Mouse (Mus musculus): ENCODE data around the gene Crmp1. TPM values are rescaled to one million over a fixed set of nuclear protein-coding genes. Genes with fewer than 3 reads are reported as not detected.

The Crmp1 gene
- total and polyA plus RNA-seq, 3 experiments: 3.3 to 19.6 (median 10.5) TPM

- dilution Hi-C loops (cut with MboI; ENCODE audit: extremely low pct_ligation_motif_present, extremely low pct_unique_long_range_greater_than_20kb, low sequenced_read_pairs): no loop called here
Observed at GRCm38 (mm10) chr5:37222316-37222715, 19.4 kb upstream of the Crmp1 start.

DNA sequence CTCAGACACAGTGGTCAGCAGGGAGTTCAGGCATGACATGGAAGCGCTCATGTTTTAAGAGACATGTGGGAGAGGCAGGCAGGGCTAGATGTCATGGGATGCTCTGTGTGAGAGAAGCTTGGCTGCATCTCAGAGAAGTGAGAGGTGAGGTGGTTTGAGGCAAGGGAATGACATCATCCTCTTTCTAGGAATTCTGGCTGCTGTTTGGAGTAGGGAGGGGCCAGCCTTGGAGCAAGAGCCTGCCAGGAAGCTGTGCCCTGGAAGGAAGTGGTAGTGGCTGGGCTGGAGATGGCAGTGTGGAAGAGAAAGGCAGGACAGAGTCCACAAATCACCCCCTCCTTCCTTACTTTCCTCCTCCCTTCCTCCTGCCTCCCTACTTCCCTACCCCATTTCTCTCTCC, 16.0 kb upstream of the Crmp1 start:
- Histone ChIP-seq H3K27me3 (replicated peaks) (peaks cover 83% of the 10 kb centered on the region), H3K27ac (ENCODE audit: insufficient read depth, low read depth) (no peak overlapping the region), H3K36me3 (replicated peaks in 1 of 2; ENCODE audit: control insufficient read depth in 1 of 2, insufficient read depth in 1 of 2, low read length in 1 of 2) (no peaks in the 10 kb centered on the region), H3K4me3 (replicated peaks in 1 of 3; ENCODE audit: low read depth in 2 of 3, low read length in 2 of 3, poor library complexity in 1 of 3) (no peak overlapping the region), H3K79me2 (replicated peaks; ENCODE audit: control insufficient read depth, extremely low read depth, insufficient read depth, poor library complexity, severe bottlenecking) (no peaks in the 10 kb centered on the region), H3K9ac (ENCODE audit: insufficient read depth, low read depth) (no peak overlapping the region), H3K9me3 (replicated peaks; ENCODE audit: low read length) (no peaks in the 10 kb centered on the region), H3K4me2 (ENCODE audit: insufficient read depth, low read depth, poor library complexity, severe bottlenecking) (no peak overlapping the region), H3K4me1 (ENCODE audit: control insufficient read depth in 1 of 2, insufficient read depth in 2 of 2) (0 out of 4 replicates have a peak, but pooled peaks cover 0 to 6% of the 10 kb centered on the region in 2 experiments)
- dilution Hi-C loops (cut with MboI; ENCODE audit: extremely low pct_ligation_motif_present, extremely low pct_unique_long_range_greater_than_20kb, low sequenced_read_pairs) (no loop called here), in situ Hi-C loops (cut with MboI; ENCODE audit: low pct_ligation_motif_present, low pct_unique_long_range_greater_than_20kb, low sequenced_read_pairs) (no loop called here)
- DNase-seq (ENCODE audit: extremely low read depth): no peak
- no peak for TF ChIP-seq CHD1 (IDR thresholded peaks at IDR 0.05; ENCODE audit: low read depth, low read length)
- TF ChIP-seq NRF1 (IDR thresholded peaks at IDR 0.05; ENCODE audit: low read depth, low read length): no peak
- TF ChIP-seq KAT2A (IDR thresholded peaks at IDR 0.05; ENCODE audit: insufficient replicate concordance, low read length): no peak
- TF ChIP-seq JUND (conservative IDR thresholded peaks at IDR 0.05; ENCODE audit: low read depth, low read length): no peak
- no peak for TF ChIP-seq ZKSCAN1 (IDR thresholded peaks at IDR 0.05; ENCODE audit: borderline replicate concordance, low read depth, low read length)
- TF ChIP-seq HCFC1 (IDR thresholded peaks at IDR 0.05; ENCODE audit: low read depth, low read length): no peak
- no peak for TF ChIP-seq JUN (IDR thresholded peaks at IDR 0.05; ENCODE audit: insufficient read depth, low read depth, low read length)
- TF ChIP-seq IRF4 (IDR thresholded peaks at IDR 0.05; ENCODE audit: low read depth, low read length): no peak
- TF ChIP-seq E2F4 (IDR thresholded peaks at IDR 0.05; ENCODE audit: insufficient replicate concordance, low read depth, low read length): no peak
- TF ChIP-seq MAZ (IDR thresholded peaks at IDR 0.05; ENCODE audit: low read depth, low read length): no peak
- TF ChIP-seq CTCF (conservative IDR thresholded peaks at IDR 0.05 in 1 of 2, IDR thresholded peaks at IDR 0.05 in 1 of 2; ENCODE audit: low read depth in 2 of 2, low read length in 2 of 2): no peak
- TF ChIP-seq RCOR1 (conservative IDR thresholded peaks at IDR 0.05; ENCODE audit: low read depth, low read length): no peak
- TF ChIP-seq ELF1 (IDR thresholded peaks at IDR 0.05; ENCODE audit: low read depth, low read length): no peak
- no peak for TF ChIP-seq SMC3 (IDR thresholded peaks at IDR 0.05; ENCODE audit: low read depth, low read length)
- no peak for TF ChIP-seq NELFE (IDR thresholded peaks at IDR 0.05; ENCODE audit: low read depth, low read length)
- TF ChIP-seq USF2 (conservative IDR thresholded peaks at IDR 0.05; ENCODE audit: low read depth, low read length): no peak
- TF ChIP-seq ZNF384 (IDR thresholded peaks at IDR 0.05; ENCODE audit: low read depth, low read length): no peak
- TF ChIP-seq PAX5 (IDR thresholded peaks at IDR 0.05; ENCODE audit: low read length): no peak
- TF ChIP-seq ZMIZ1 (IDR thresholded peaks at IDR 0.05; ENCODE audit: low read depth, low read length): no peak
- TF ChIP-seq POLR2A (IDR thresholded peaks at IDR 0.05; ENCODE audit: low read depth, low read length): no peak

More at GRCm38 (mm10) chr5:37222316-37222715, 19.4 kb upstream of the Crmp1 start:
- DNase-seq (ENCODE audit: extremely low read depth): no peak
- H3K27ac ChIP-seq (ENCODE audit: insufficient read depth, low read depth): no peak overlapping the region
- peaks cover 75% of the 10 kb centered on the region for H3K27me3 ChIP-seq (replicated peaks)
- in situ Hi-C loops (cut with MboI; ENCODE audit: low pct_ligation_motif_present, low pct_unique_long_range_greater_than_20kb, low sequenced_read_pairs): no loop called here
- no peak overlapping the region for H3K9ac ChIP-seq (ENCODE audit: insufficient read depth, low read depth)
- no peaks in the 10 kb centered on the region for H3K79me2 ChIP-seq (replicated peaks; ENCODE audit: control insufficient read depth, extremely low read depth, insufficient read depth, poor library complexity, severe bottlenecking)
- H3K4me1 ChIP-seq (ENCODE audit: control insufficient read depth in 1 of 2, insufficient read depth in 2 of 2): no peaks in the 10 kb centered on the region; a peak in 1 of 4 replicates
- no peak overlapping the region for H3K4me2 ChIP-seq (ENCODE audit: insufficient read depth, low read depth, poor library complexity, severe bottlenecking)
- no peaks in the 10 kb centered on the region for H3K9me3 ChIP-seq (replicated peaks; ENCODE audit: low read length)
- H3K4me3 ChIP-seq (replicated peaks in 1 of 3; ENCODE audit: low read depth in 2 of 3, low read length in 2 of 3, poor library complexity in 1 of 3): no peak overlapping the region
- TF ChIP-seq JUND (conservative IDR thresholded peaks at IDR 0.05; ENCODE audit: low read depth, low read length) (no peak), MEF2A (IDR thresholded peaks at IDR 0.05; ENCODE audit: borderline replicate concordance, low read depth, low read length) (no peak), CHD1 (IDR thresholded peaks at IDR 0.05; ENCODE audit: low read depth, low read length) (no peak), TCF12 (IDR thresholded peaks at IDR 0.05; ENCODE audit: low read depth, low read length) (no peak), USF1 (IDR thresholded peaks at IDR 0.05; ENCODE audit: low read depth, low read length) (no peak), ZMIZ1 (IDR thresholded peaks at IDR 0.05; ENCODE audit: low read depth, low read length) (no peak), KAT2A (IDR thresholded peaks at IDR 0.05; ENCODE audit: insufficient replicate concordance, low read length) (no peak), SIN3A (IDR thresholded peaks at IDR 0.05; ENCODE audit: low read length) (no peak), PAX5 (IDR thresholded peaks at IDR 0.05; ENCODE audit: low read length) (no peak), ZNF384 (IDR thresholded peaks at IDR 0.05; ENCODE audit: low read depth, low read length) (no peak), ZC3H11A (IDR thresholded peaks at IDR 0.05; ENCODE audit: low read depth, low read length) (no peak), IRF4 (IDR thresholded peaks at IDR 0.05; ENCODE audit: low read depth, low read length) (no peak), POLR2AphosphoS2 (IDR thresholded peaks at IDR 0.05; ENCODE audit: low read depth, low read length) (no peak), HCFC1 (IDR thresholded peaks at IDR 0.05; ENCODE audit: low read depth, low read length) (no peak)
- no peaks in the 10 kb centered on the region for H3K36me3 ChIP-seq (replicated peaks in 1 of 2; ENCODE audit: control insufficient read depth in 1 of 2, insufficient read depth in 1 of 2, low read length in 1 of 2)

Measured in CH12.LX (cell line).